Mouse (Mus musculus): ENCODE data around the gene Rasl12. TPM values are rescaled to one million over a fixed set of nuclear protein-coding genes. Genes with fewer than 3 reads are reported as not detected.

Gene Rasl12
- polyA plus RNA-seq (2015; fragmentation: Illumina TruSeq; extraction: RNeasy Lipid Tissue Mini Kit (QIAGEN cat#74804); ENCODE audit: insufficient read depth, low read depth, low replicate concordance), result 6.2 TPM

GRCm38 (mm10) chr9:65398279-65398678 is at the start of gene Rasl12:
Gene Rasl12 (plus strand): TSS chr9:65398506.

DNA sequence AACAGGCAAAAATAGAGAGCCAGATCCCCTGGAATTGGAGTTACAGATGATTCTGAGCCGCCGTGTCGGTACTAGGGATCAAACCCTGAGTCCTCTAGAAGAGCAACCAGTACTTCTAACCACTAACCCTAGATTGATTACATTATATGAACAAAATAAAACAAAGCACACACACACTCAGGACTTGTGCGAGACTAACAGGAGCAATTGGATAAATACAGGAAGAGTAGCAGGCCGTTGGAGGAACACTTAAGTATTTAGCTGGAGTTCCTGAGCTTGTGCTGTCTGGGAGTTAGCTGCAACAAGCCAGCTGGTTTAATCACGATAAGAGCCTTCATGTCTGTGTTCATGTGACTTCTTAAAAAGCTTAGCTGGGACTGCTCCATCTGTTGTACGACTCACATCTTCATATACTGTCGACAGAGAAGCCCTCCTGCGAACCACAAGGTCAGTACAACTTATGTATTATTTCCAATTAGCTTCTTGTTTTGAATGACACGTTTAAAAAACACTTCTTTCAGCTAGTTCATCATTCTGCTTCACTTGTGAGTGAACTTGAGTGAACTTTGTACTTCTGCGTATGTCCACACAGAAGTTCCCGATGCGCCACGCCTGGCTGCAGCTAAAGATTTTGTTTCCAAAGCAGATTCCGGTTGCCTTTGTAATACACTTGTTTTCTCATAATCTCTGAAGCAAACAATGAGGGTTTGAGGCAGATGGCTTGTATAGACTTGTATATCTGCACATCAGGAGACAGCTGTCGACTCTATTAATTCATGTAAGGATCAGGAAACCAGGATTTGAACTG is 37.5 kb upstream of the Rasl12 start, which contains the start of gene Ubap1l:
Gene Ubap1l, plus strand, starts transcription at position 401 of the 808 bp plus-strand sequence.

DNA sequence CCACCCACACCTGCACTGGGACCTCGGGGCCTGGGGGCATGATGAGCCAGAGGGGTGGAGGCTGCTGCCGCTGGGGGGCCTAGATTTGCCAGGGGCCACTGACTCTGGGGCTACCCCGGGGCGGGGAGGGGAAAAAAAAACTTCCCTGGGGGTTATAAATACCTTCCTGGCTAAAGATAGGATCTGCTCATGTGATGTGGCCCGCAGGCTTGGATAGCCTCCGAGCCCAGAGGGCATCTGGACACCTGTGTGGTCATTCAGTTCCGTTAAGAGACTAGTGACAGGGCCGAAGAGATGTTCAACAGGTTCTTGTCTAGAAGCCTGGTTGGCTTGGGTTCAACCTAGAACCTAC is 6.7 kb upstream of the Rasl12 start, which contains the start of gene Kbtbd13:
Gene Kbtbd13, minus strand, starts transcription at position 40 of the 352 bp plus-strand sequence.

DNA sequence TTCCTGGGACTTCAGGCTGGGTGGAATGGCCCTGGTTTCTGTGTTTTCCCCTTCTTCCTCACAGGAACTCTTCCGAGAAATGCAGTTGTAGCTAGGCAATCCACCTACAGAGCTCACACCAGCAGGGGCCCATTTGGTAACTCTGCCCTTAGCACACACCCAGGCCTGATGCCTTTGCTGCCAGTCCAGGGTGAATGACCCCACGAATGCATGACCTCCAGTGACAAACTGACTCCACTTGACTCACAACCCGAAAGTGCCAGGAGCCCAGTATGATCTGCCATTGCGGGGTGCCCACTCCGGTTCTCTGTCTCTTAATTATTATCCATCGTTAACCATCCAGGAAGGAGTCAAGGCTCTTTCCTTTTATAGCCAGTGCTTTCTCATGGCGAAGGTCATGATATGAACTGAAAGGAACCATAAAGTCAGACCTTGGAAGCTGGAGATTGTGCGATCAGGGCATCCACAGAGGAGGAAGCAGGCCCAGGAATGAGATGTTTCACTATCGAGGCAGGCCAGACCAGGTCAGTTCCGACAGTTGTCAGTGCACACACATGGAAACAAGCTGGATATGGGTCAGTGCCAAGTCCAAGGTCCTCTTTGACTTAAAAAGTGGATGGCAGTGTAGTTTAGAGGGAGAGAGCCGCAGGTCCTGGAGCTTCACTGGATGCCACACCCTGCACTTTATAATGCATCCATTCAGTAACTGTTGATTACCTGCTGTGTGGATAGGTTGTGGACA is 24.6 kb downstream of the Rasl12 start, which contains the start of gene Slc51b:
Gene Slc51b, minus strand, starts transcription at position 196 of the 742 bp plus-strand sequence.

GRCm38 (mm10) chr9:65435671-65436301 is 37.5 kb downstream of the Rasl12 start, which contains the start of gene Mtfmt:
Gene Mtfmt (plus strand): TSS chr9:65435782.

DNA sequence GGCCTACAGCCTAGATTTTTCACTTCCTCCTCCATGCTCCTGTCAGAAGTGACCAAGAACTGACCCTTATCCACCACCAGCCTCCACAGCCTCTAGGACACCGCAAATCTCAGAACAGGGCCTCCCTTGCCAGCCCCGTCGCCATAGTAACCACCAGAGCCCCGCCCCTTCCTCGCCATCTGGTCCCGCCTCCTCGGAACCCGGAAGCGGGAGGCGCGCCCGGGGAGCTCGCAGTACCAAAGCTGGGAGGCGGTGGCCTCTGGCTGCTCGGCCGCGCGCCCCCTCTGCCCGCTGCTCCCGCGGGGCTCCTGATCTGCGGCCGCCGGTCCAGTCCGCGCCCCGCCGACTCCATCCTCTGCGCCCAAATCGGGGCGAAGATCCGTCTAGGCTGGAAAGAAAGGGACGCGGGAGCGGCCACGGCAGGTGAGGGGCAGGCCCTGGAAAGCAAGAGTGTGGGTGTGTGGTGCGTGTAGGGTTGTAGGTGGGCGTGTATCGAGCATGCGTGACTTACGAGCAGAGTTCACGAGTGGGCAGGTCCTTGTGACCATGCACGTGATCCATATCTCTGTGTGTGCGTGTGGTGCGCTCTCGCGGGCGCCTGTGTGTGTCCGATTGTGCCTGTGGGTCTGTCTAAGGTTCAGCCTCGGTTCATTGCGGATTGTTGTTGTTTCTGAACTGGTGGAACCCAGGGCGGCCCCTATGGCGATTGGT is 62.6 kb downstream of the Rasl12 start, which contains the start of gene Spg21:
Gene Spg21, plus strand, starts transcription at position 216 of the 711 bp plus-strand sequence.

Other genes starting within 250 kb of the Rasl12 start
- gene Parp16, start 203.2 kb upstream of the Rasl12 start, polyA plus RNA-seq (2015; fragmentation: Illumina TruSeq; extraction: RNeasy Lipid Tissue Mini Kit (QIAGEN cat#74804); ENCODE audit: insufficient read depth, low read depth, low replicate concordance), result 10.2 TPM
- gene Cilp, start 133.3 kb upstream of the Rasl12 start, polyA plus RNA-seq (2015; fragmentation: Illumina TruSeq; extraction: RNeasy Lipid Tissue Mini Kit (QIAGEN cat#74804); ENCODE audit: insufficient read depth, low read depth, low replicate concordance), result 5.6 TPM
- gene Clpx, start 104.2 kb upstream of the Rasl12 start, polyA plus RNA-seq (2015; fragmentation: Illumina TruSeq; extraction: RNeasy Lipid Tissue Mini Kit (QIAGEN cat#74804); ENCODE audit: insufficient read depth, low read depth, low replicate concordance), result 8.9 TPM
- gene Pdcd7, start 52.4 kb upstream of the Rasl12 start, polyA plus RNA-seq (2015; fragmentation: Illumina TruSeq; extraction: RNeasy Lipid Tissue Mini Kit (QIAGEN cat#74804); ENCODE audit: insufficient read depth, low read depth, low replicate concordance), result 3.5 TPM
- gene Ubap1l, start 37.5 kb upstream of the Rasl12 start, polyA plus RNA-seq (2015; fragmentation: Illumina TruSeq; extraction: RNeasy Lipid Tissue Mini Kit (QIAGEN cat#74804); ENCODE audit: insufficient read depth, low read depth, low replicate concordance), result not detected
- gene Kbtbd13, start 6.9 kb upstream of the Rasl12 start, polyA plus RNA-seq (2015; fragmentation: Illumina TruSeq; extraction: RNeasy Lipid Tissue Mini Kit (QIAGEN cat#74804); ENCODE audit: insufficient read depth, low read depth, low replicate concordance), result not detected
- not detected for gene Slc51b, start 24.4 kb downstream of the Rasl12 start, polyA plus RNA-seq (2015; fragmentation: Illumina TruSeq; extraction: RNeasy Lipid Tissue Mini Kit (QIAGEN cat#74804); ENCODE audit: insufficient read depth, low read depth, low replicate concordance)
- gene Mtfmt, start 37.3 kb downstream of the Rasl12 start, polyA plus RNA-seq (2015; fragmentation: Illumina TruSeq; extraction: RNeasy Lipid Tissue Mini Kit (QIAGEN cat#74804); ENCODE audit: insufficient read depth, low read depth, low replicate concordance), result 5.0 TPM
- gene Spg21, start 62.4 kb downstream of the Rasl12 start, polyA plus RNA-seq (2015; fragmentation: Illumina TruSeq; extraction: RNeasy Lipid Tissue Mini Kit (QIAGEN cat#74804); ENCODE audit: insufficient read depth, low read depth, low replicate concordance), result 5.7 TPM
- gene Ankdd1a, start 121.7 kb downstream of the Rasl12 start, polyA plus RNA-seq (2015; fragmentation: Illumina TruSeq; extraction: RNeasy Lipid Tissue Mini Kit (QIAGEN cat#74804); ENCODE audit: insufficient read depth, low read depth, low replicate concordance), result not detected
- gene Plekho2, start 181.5 kb downstream of the Rasl12 start, polyA plus RNA-seq (2015; fragmentation: Illumina TruSeq; extraction: RNeasy Lipid Tissue Mini Kit (QIAGEN cat#74804); ENCODE audit: insufficient read depth, low read depth, low replicate concordance), result 5.2 TPM
- gene Pif1, start 188.7 kb downstream of the Rasl12 start, polyA plus RNA-seq (2015; fragmentation: Illumina TruSeq; extraction: RNeasy Lipid Tissue Mini Kit (QIAGEN cat#74804); ENCODE audit: insufficient read depth, low read depth, low replicate concordance), result not detected
- 1.5 TPM for gene Rbpms2, start 231.1 kb downstream of the Rasl12 start, polyA plus RNA-seq (2015; fragmentation: Illumina TruSeq; extraction: RNeasy Lipid Tissue Mini Kit (QIAGEN cat#74804); ENCODE audit: insufficient read depth, low read depth, low replicate concordance)